Mouse (Mus musculus) forebrain, embryonic 15.5 days (tissue): ENCODE data around the gene Gins2. TPM values are rescaled to one million over a fixed set of nuclear protein-coding genes. Genes with fewer than 3 reads are reported as not detected.

Source experiments
- ATAC-seq: fragments of 200-750 bp; cut with Nextera tagmentation; replicated peaks from 2 replicates; pipeline ENCODE4 v1.8.0; 2017; ENCODE audit warnings: mild to moderate bottlenecking, moderate TSS enrichment, moderate library complexity
- H3K27ac ChIP-seq: fragments of 300-500 bp; sonication (generic); replicated peaks from 2 replicates; pipeline ENCODE4 v1.5.1; 2015; ENCODE audit warnings: mild to moderate bottlenecking, inconsistent platforms
- H3K27me3 ChIP-seq: fragments of 300-500 bp; sonication (generic); 2 replicates; pipeline ENCODE4 v1.6.1; 2015; ENCODE audit warnings: inconsistent platforms
- H3K36me3 ChIP-seq: fragments of 300-500 bp; sonication (generic); 2 replicates; pipeline ENCODE4 v1.6.1; 2015; ENCODE audit warnings: mild to moderate bottlenecking, inconsistent platforms
- H3K4me1 ChIP-seq: fragments of 300-500 bp; sonication (generic); 2 replicates; pipeline ENCODE4 v1.6.1; 2015; ENCODE audit warnings: inconsistent platforms
- H3K4me2 ChIP-seq: fragments of 300-500 bp; sonication (generic); replicated peaks from 2 replicates; pipeline ENCODE4 v1.6.1; 2015; ENCODE audit warnings: mild to moderate bottlenecking, inconsistent platforms
- H3K4me3 ChIP-seq: fragments of 300-500 bp; sonication (generic); 2 replicates; pipeline ENCODE4 v1.5.1; 2015; ENCODE audit warnings: mild to moderate bottlenecking, inconsistent platforms
- H3K9ac ChIP-seq: fragments of 300-500 bp; sonication (generic); replicated peaks from 2 replicates; pipeline ENCODE4 v1.6.1; 2015; ENCODE audit warnings: mild to moderate bottlenecking, inconsistent platforms
- H3K9me3 ChIP-seq: fragments of 300-500 bp; sonication (generic); 2 replicates; pipeline ENCODE4 v1.6.1; 2016; ENCODE audit warnings: inconsistent platforms
- WGBS: fragments of 180-500 bp; shearing (Covaris S2); methylation state at CpG from one replicate; pipeline ENCODE4 v1.1.7; 2015; ENCODE audit warnings: mixed read lengths; 5-methylcytosine and 5-hydroxymethylcytosine counted together
- polyA plus RNA-seq: library from polyadenylated mRNA; unstranded; fragments of >200 nt; fragmentation: Nextera tagmentation; extraction: Ambion mirVana; gene quantifications from 2 replicates; pipeline ENCODE4 v1.2.1, GENCODE M21; 2015

Gins2 gene
- polyA plus RNA-seq, 1 experiment from 2014 or later, result 27.1 TPM

DNA sequence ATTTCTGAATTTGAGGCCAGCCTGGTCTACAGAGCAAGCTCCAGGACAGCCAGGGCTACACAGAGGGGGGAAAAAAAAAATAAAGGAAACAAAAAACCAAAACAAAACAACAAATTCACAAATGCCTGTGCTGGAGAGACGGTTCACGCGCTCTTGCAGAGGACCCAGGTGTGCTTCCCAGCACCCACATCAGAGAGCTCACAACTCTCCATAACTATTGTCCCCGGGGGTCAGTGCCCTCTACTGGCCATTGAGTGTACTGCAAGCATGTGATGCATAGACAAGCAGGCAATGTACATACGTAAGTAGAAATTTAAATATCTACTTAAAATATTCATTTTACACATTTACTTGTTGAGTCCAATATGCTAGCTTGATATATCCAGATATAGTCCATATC is 5.5 kb upstream of the Gins2 start:
- ATAC-seq, result no peak
- Histone ChIP-seq H3K9me3 (no peaks in the 10 kb centered on the region), H3K36me3 (no peaks in the 10 kb centered on the region), H3K4me3 (no peak overlapping the region), H3K27ac (no peak overlapping the region), H3K4me2 (no peak overlapping the region), H3K9ac (no peak overlapping the region), H3K27me3 (no peaks in the 10 kb centered on the region), H3K4me1 (peaks cover 43% of the 10 kb centered on the region)
- 86% methylated on average over 5 of the region's 5 CpGs for WGBS

DNA sequence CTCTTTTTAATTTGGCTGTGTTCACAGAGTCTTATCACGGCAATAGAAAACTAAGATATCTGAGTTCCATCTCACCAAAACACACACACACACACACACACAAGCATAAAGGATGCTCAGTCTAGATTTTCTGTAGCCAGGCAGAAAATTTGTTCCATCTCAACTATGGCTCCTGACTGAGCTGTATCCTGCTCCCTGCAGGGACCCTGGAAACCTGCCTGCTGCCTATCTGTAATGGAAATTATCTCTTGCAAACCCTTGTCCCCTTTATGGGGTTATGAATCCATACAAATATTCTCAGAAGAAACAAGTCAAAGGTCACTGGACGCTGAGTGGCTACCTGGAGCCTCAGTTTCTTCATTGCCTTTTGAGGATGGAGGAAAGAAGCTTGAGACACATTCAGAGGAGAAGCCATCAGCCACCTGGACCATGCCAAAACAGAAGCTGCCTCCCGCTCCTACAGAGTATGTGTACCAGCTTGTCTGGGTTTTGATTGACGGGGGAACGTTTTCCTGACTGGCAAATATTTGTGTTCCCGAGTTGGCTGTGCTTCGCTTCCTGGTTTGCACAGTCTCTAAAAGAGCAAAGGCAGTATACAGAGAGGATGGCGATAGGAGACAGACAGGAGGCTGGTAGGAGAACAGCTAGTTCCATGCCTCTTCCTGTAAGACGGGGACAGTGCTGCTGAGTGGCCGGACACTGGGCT is 2.6 kb upstream of the Gins2 start:
- peak overlapping the region; percentile 80 for H3K27ac ChIP-seq
- no peak for ATAC-seq
- no peaks in the 10 kb centered on the region for H3K27me3 ChIP-seq
- H3K4me1 ChIP-seq, result peaks cover 40% of the 10 kb centered on the region
- H3K9ac ChIP-seq, result no peak overlapping the region
- H3K4me3 ChIP-seq, result no peak overlapping the region
- no peak overlapping the region for H3K4me2 ChIP-seq
- no peaks in the 10 kb centered on the region for H3K9me3 ChIP-seq
- WGBS, result 62% methylated on average over 10 of the region's 10 CpGs
- H3K36me3 ChIP-seq, result no peaks in the 10 kb centered on the region

DNA sequence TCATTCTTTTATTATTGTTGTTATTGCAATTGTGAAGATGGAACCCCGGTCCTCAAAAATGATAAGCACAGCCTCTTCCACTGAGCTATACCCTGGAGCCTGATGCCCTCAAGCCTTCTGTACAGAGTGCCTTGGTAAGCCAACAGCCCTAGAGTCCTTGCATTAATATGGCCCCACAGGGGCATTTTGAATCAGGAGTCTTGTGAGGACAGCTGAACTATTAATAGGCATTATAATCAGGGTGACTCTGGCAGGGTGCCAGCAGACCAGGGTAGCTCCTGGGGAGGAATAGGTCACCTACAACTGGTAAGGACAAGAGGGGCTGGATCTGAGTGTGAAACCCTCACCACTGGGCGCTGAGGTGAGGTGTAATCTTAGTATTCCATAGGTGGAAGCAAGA is 817 bp upstream of the Gins2 start:
- 56% methylated on average over 2 of the region's 2 CpGs for WGBS
- Histone ChIP-seq H3K4me3 (peak overlapping the region; percentile 53), H3K27ac (peak overlapping the region; percentile 41; the same call in 1 of the 2 replicates), H3K4me2 (peak overlapping the region; percentile 94), H3K4me1 (peaks cover 40% of the 10 kb centered on the region), H3K9ac (no peak overlapping the region; the same call in 1 of the 2 replicates), H3K9me3 (no peaks in the 10 kb centered on the region), H3K27me3 (no peaks in the 10 kb centered on the region), H3K36me3 (no peaks in the 10 kb centered on the region)
- no peak for ATAC-seq

GRCm38 (mm10) chr8:120585521-120585920 is 3.6 kb downstream of the Gins2 start:
- peaks cover 9% of the 10 kb centered on the region for H3K36me3 ChIP-seq
- peaks cover 19% of the 10 kb centered on the region for H3K4me1 ChIP-seq
- H3K27me3 ChIP-seq, result no peaks in the 10 kb centered on the region
- no peak overlapping the region for H3K27ac ChIP-seq
- ATAC-seq, result no peak
- WGBS, result 93% methylated on average over 10 of the region's 10 CpGs
- no peak overlapping the region for H3K9ac ChIP-seq
- no peak overlapping the region for H3K4me2 ChIP-seq
- no peaks in the 10 kb centered on the region for H3K9me3 ChIP-seq
- no peak overlapping the region for H3K4me3 ChIP-seq

DNA sequence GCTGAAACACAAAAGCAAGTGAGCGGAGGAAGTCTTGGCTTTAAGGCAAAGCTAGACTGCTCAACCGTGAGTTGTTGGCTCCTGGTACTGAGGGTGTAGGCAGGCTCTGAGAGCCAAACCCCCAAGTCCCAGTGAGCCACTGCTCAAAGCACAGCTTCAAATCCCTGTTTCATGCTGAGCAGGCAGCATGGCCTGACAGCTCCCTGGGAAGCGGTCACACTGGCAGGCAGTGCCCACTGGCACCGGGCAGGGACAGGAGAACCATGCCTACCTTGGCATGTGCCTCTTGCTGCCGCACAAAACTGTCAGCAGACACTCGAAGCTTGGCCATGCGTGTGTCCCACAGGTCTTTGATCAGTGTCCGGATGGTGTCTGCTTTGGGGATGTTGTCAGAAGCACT is 7.3 kb downstream of the Gins2 start:
- no peaks in the 10 kb centered on the region for H3K9me3 ChIP-seq
- H3K27ac ChIP-seq, result 0 out of 2 replicates have a peak overlapping the region, but pooled peaks have one; percentile 19
- peaks cover 43% of the 10 kb centered on the region for H3K36me3 ChIP-seq
- WGBS, result 88% methylated on average over 8 of the region's 8 CpGs
- H3K9ac ChIP-seq, result no peak overlapping the region
- no peaks in the 10 kb centered on the region for H3K27me3 ChIP-seq
- H3K4me3 ChIP-seq, result no peak overlapping the region
- no peak for ATAC-seq
- no peak overlapping the region for H3K4me2 ChIP-seq
- H3K4me1 ChIP-seq, result no peaks in the 10 kb centered on the region

DNA sequence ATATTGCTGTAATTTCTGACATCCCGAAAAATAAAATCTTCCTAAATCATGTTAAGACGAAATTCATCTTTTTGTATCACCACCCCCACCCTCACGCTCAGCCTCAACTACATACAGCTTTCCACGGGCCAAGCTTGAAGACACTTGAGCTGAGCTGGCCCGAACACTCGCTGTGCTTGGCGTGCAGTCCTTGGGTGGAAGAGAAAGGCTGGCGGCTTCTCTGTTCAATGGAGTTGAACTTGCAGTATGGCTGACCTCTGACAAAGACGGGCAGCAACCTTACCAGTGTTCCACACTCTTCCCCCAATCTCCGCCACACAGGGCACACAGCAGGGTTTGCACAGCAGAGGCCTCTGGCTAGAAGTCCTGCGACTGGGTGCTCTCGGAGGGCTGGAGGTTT is 7.8 kb downstream of the Gins2 start:
- peak overlapping the region; percentile 19; the same call in 1 of the 2 replicates for H3K27ac ChIP-seq
- H3K4me3 ChIP-seq, result no peak overlapping the region
- H3K4me2 ChIP-seq, result no peak overlapping the region
- H3K9ac ChIP-seq, result no peak overlapping the region
- WGBS, result 90% methylated on average over 12 of the region's 12 CpGs
- ATAC-seq, result no peak
- H3K4me1 ChIP-seq, result no peaks in the 10 kb centered on the region
- H3K9me3 ChIP-seq, result no peaks in the 10 kb centered on the region
- no peaks in the 10 kb centered on the region for H3K27me3 ChIP-seq
- H3K36me3 ChIP-seq, result peaks cover 48% of the 10 kb centered on the region

- 83% methylated on average over 8 of the region's 8 CpGs for WGBS
- no peak overlapping the region for H3K4me3 ChIP-seq
Observed at GRCm38 (mm10) chr8:120580336-120581000, 8.6 kb downstream of the Gins2 start.

GRCm38 (mm10) chr8:120577821-120578220 is 11.3 kb downstream of the Gins2 start:
- Histone ChIP-seq H3K9ac (no peak overlapping the region), H3K4me3 (no peak overlapping the region), H3K4me1 (no peaks in the 10 kb centered on the region), H3K27ac (peak overlapping the region; percentile 11; the same call in 1 of the 2 replicates), H3K4me2 (no peak overlapping the region), H3K27me3 (no peaks in the 10 kb centered on the region), H3K36me3 (peaks cover 83% of the 10 kb centered on the region), H3K9me3 (no peaks in the 10 kb centered on the region)
- no peak for ATAC-seq
- whole genome bisulfite sequencing, result 88% methylated on average over 17 of the region's 17 CpGs

More at GRCm38 (mm10) chr8:120580336-120581000, 8.6 kb downstream of the Gins2 start:
- Histone ChIP-seq H3K36me3 (peaks cover 57% of the 10 kb centered on the region), H3K9me3 (no peaks in the 10 kb centered on the region), H3K27ac (0 out of 2 replicates have a peak overlapping the region, but pooled peaks have one; percentile 10), H3K9ac (no peak overlapping the region), H3K4me1 (no peaks in the 10 kb centered on the region), H3K27me3 (no peaks in the 10 kb centered on the region), H3K4me2 (no peak overlapping the region)
- no peak for ATAC-seq

DNA sequence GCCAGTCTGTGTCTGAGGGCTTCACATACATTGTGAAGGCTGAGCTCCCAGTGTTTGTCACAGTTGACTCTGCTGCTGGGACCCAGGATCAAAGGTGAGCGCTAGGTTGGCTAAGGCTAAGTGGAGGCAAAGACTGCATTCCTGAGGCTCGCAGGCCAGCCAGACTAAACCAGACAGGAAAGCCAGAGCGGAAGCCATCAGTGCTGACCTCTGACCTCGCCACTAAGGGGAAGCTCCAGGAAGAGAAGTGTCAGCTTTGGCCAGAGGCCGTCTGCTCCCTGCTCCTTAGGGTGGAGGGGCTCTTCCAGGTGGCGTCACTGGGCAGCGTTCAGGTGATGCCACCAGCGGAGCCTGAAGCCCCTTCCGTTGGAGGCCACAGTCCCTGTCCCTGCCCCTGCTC is 13.3 kb downstream of the Gins2 start:
- no peaks in the 10 kb centered on the region for H3K27me3 ChIP-seq
- ATAC-seq, result no peak
- no peaks in the 10 kb centered on the region for H3K9me3 ChIP-seq
- H3K4me2 ChIP-seq, result no peak overlapping the region
- peaks cover 96% of the 10 kb centered on the region for H3K36me3 ChIP-seq
- no peak overlapping the region for H3K4me3 ChIP-seq
- H3K4me1 ChIP-seq, result no peaks in the 10 kb centered on the region
- no peak overlapping the region for H3K27ac ChIP-seq
- no peak overlapping the region for H3K9ac ChIP-seq
- 83% methylated on average over 9 of the region's 9 CpGs for WGBS

GRCm38 (mm10) chr8:120574941-120575340 is 14.2 kb downstream of the Gins2 start:
- Histone ChIP-seq H3K4me3 (no peak overlapping the region), H3K9me3 (no peaks in the 10 kb centered on the region), H3K9ac (no peak overlapping the region), H3K4me2 (no peak overlapping the region), H3K4me1 (peaks cover 8% of the 10 kb centered on the region), H3K27me3 (no peaks in the 10 kb centered on the region), H3K36me3 (peaks cover 87% of the 10 kb centered on the region), H3K27ac (no peak overlapping the region)
- 80% methylated on average over 19 of the region's 19 CpGs for WGBS
- no peak for ATAC-seq

DNA sequence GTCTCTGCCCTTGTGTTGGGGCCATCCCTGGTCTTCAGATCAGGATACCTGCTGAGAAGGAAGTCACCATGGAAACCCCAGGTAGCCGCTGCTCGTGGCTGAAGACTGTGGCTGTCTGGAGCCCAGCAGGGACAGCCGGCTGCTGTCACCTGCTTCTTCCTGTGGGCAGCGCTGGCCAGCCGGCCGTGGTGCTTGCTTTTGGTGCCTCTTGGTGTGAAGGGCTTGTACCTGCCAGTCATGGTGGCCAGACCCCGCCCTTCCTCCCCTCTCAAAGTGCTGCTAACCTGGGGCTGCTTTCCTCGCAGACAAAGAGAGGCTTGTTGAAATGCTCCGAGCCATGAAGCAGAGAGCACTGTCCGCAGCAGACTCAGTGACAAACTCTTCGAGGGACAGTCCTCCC is 15.2 kb downstream of the Gins2 start:
- Histone ChIP-seq H3K27ac (no peak overlapping the region), H3K9me3 (no peaks in the 10 kb centered on the region), H3K36me3 (peaks cover 90% of the 10 kb centered on the region), H3K4me3 (no peak overlapping the region), H3K27me3 (no peaks in the 10 kb centered on the region), H3K4me2 (no peak overlapping the region), H3K9ac (no peak overlapping the region), H3K4me1 (peaks cover 8% of the 10 kb centered on the region)
- WGBS, result 60% methylated on average over 11 of the region's 11 CpGs
- no peak for ATAC-seq

GRCm38 (mm10) chr8:120572534-120572933 is 16.6 kb downstream of the Gins2 start:
- H3K4me1 ChIP-seq, result peaks cover 8% of the 10 kb centered on the region
- no peak overlapping the region for H3K4me2 ChIP-seq
- H3K9me3 ChIP-seq, result no peaks in the 10 kb centered on the region
- no peak overlapping the region for H3K27ac ChIP-seq
- H3K4me3 ChIP-seq, result no peak overlapping the region
- 70% methylated on average over 21 of the region's 21 CpGs for WGBS
- peaks cover 90% of the 10 kb centered on the region for H3K36me3 ChIP-seq
- no peaks in the 10 kb centered on the region for H3K27me3 ChIP-seq
- H3K9ac ChIP-seq, result no peak overlapping the region
- no peak for ATAC-seq
